Mouse (Mus musculus): ENCODE data around the gene Tlr6.

DNA sequence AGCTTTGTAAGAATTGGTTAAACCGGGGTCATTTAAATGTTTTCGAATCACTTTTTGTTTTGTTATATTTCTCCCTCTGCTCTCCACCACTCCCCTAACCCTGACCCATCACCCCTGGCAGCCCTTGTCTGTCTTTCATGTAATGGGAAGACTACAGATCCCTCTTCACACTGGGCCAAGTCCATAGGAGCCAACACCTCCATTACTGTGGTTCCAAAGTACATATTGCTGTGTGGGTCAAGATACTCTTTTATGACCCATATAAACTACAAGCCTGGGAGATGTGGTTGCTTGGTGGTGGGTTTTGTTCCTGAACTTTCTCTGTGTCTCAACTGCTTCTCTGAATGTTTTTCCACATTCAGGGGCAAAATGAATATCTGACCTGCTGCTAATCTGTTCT lies 35.5 kb upstream of the Tlr6 start:
- TF ChIP-seq POLR2A (IDR thresholded peaks at IDR 0.05; ENCODE audit: insufficient read depth, low read depth, low read length) (no peak), CTCF (IDR thresholded peaks at IDR 0.05; ENCODE audit: insufficient read depth, low read depth, low read length) (no peak)

Measured in olfactory bulb, adult 2 months (tissue).